Mouse (Mus musculus) thymus, adult 2 months (tissue): Measurements from ENCODE around the gene Cdh4. TPM values are rescaled to one million over a fixed set of nuclear protein-coding genes. Genes with fewer than 3 reads are reported as not detected.

Source experiments
- DNase-seq: peaks from one replicate; pipeline ENCODE4 v3.0.0; 2021
- H3K27ac ChIP-seq: fragments of 200-500 bp; 2 replicates; pipeline ENCODE4 v1.5.1; 2012; ENCODE audit warnings: low read length, control low read depth; ENCODE audit not compliant: control insufficient read depth, insufficient read depth
- H3K27me3 ChIP-seq: fragments of 200-500 bp; 2 replicates; pipeline ENCODE4 v1.6.1; 2012; ENCODE audit warnings: mild to moderate bottlenecking, low read length, moderate library complexity, mixed read lengths; ENCODE audit not compliant: control insufficient read depth, insufficient read depth
- H3K36me3 ChIP-seq: fragments of 200-500 bp; 2 replicates; pipeline ENCODE4 v1.6.1; 2012; ENCODE audit warnings: mild to moderate bottlenecking, low read length, moderate library complexity; ENCODE audit not compliant: control insufficient read depth, insufficient read depth
- H3K4me1 ChIP-seq: fragments of 200-500 bp; replicated peaks from 2 replicates; pipeline ENCODE4 v1.6.1; 2012; ENCODE audit warnings: low read length; ENCODE audit not compliant: control insufficient read depth, insufficient read depth
- H3K4me3 ChIP-seq: fragments of 200-500 bp; 2 replicates; pipeline ENCODE4 v1.5.1; 2012; ENCODE audit warnings: mild to moderate bottlenecking, low read length, control low read depth, moderate library complexity; ENCODE audit not compliant: control insufficient read depth, insufficient read depth
- CTCF ChIP-seq: fragments of 200-500 bp; IDR thresholded peaks from 2 replicates; pipeline ENCODE4 v1.5.1; 2012; ENCODE audit warnings: mild to moderate bottlenecking, control low read depth, low read length, moderate library complexity, borderline replicate concordance; ENCODE audit not compliant: control insufficient read depth, poor library complexity, insufficient read depth; ENCODE audit errors: extremely low read depth
- POLR2A ChIP-seq: fragments of 200-500 bp; IDR thresholded peaks from 2 replicates; pipeline ENCODE4 v1.6.1; 2012; ENCODE audit warnings: mild to moderate bottlenecking, low read length, control low read depth, moderate library complexity; ENCODE audit not compliant: control insufficient read depth, poor library complexity, insufficient read depth; ENCODE audit errors: extremely low read depth
- WGBS: fragments of 180-500 bp; shearing (Covaris S2); methylation state at CpG from one replicate; pipeline ENCODE4 v1.1.7; 2018; 5-methylcytosine and 5-hydroxymethylcytosine counted together
- polyA plus RNA-seq: library from polyadenylated mRNA; depleted of rRNA; stranded (reverse); fragments of >200 nt; gene quantifications from 2 replicates; pipeline ENCODE4 v1.2.3, GENCODE M21; 2012

Gene Cdh4
- polyA plus RNA-seq, 1 experiment: 9.7 TPM

- no peaks in the 10 kb centered on the region for H3K36me3 ChIP-seq
- H3K27ac ChIP-seq: no peak overlapping the region
- no peak for DNase-seq
- H3K4me3 ChIP-seq: no peak overlapping the region
- H3K27me3 ChIP-seq: no peaks in the 10 kb centered on the region
- H3K4me1 ChIP-seq: no peaks in the 10 kb centered on the region
- 81% methylated on average over 9 of the region's 9 CpGs for WGBS
- TF ChIP-seq CTCF (no peak), POLR2A (no peak)
Measured at GRCm38 (mm10) chr2:179761718-179762441, 319.6 kb downstream of the Cdh4 start.

- H3K4me1 ChIP-seq: no peaks in the 10 kb centered on the region
- no peaks in the 10 kb centered on the region for H3K27me3 ChIP-seq
- no peak for DNase-seq
- no peak overlapping the region for H3K27ac ChIP-seq
- no peaks in the 10 kb centered on the region for H3K36me3 ChIP-seq
- no peak for TF ChIP-seq POLR2A
- no peak for TF ChIP-seq CTCF
- H3K4me3 ChIP-seq: no peak overlapping the region
- WGBS: 94% methylated on average over 13 of the region's 13 CpGs
Measured at GRCm38 (mm10) chr2:179762521-179763305, 320.5 kb downstream of the Cdh4 start.

- TF ChIP-seq CTCF: no peak
- TF ChIP-seq POLR2A: no peak
- no peak for DNase-seq
- H3K27ac ChIP-seq: no peak overlapping the region
- no peak overlapping the region for H3K4me3 ChIP-seq
- H3K36me3 ChIP-seq: no peaks in the 10 kb centered on the region
- 86% methylated on average over 2 of the region's 2 CpGs for WGBS
- H3K4me1 ChIP-seq: no peaks in the 10 kb centered on the region
- no peaks in the 10 kb centered on the region for H3K27me3 ChIP-seq
Measured at GRCm38 (mm10) chr2:179764460-179764859, 322.2 kb downstream of the Cdh4 start.

GRCm38 (mm10) chr2:179766664-179767526 lies 324.7 kb downstream of the Cdh4 start:
- H3K4me1 ChIP-seq: no peaks in the 10 kb centered on the region
- no peaks in the 10 kb centered on the region for H3K36me3 ChIP-seq
- H3K4me3 ChIP-seq: no peak overlapping the region
- 45% methylated on average over 16 of the region's 16 CpGs for WGBS
- no peaks in the 10 kb centered on the region for H3K27me3 ChIP-seq
- TF ChIP-seq POLR2A (no peak), CTCF (no peak)
- no peak for DNase-seq
- no peak overlapping the region for H3K27ac ChIP-seq

- TF ChIP-seq CTCF (no peak), POLR2A (no peak)
- Histone ChIP-seq H3K4me1 (no peaks in the 10 kb centered on the region), H3K36me3 (no peaks in the 10 kb centered on the region), H3K4me3 (no peak overlapping the region), H3K27ac (no peak overlapping the region), H3K27me3 (no peaks in the 10 kb centered on the region)
- no peak for DNase-seq
- WGBS: 21% methylated on average over 9 of the region's 9 CpGs
Measured at GRCm38 (mm10) chr2:179767527-179767849, 325.3 kb downstream of the Cdh4 start.

GRCm38 (mm10) chr2:179769137-179769536 lies 326.9 kb downstream of the Cdh4 start:
- DNase-seq: no peak
- Histone ChIP-seq H3K36me3 (no peaks in the 10 kb centered on the region), H3K4me3 (no peak overlapping the region), H3K4me1 (no peaks in the 10 kb centered on the region), H3K27me3 (no peaks in the 10 kb centered on the region), H3K27ac (no peak overlapping the region)
- TF ChIP-seq POLR2A (no peak), CTCF (no peak)
- 79% methylated on average over 5 of the region's 5 CpGs for WGBS
